Mouse (Mus musculus): ENCODE results near the gene Ncbp1.

- no peak for TF ChIP-seq POLR2A (IDR thresholded peaks at IDR 0.05; ENCODE audit: low read depth, low read length)
- no peak for TF ChIP-seq CTCF (conservative IDR thresholded peaks at IDR 0.05; ENCODE audit: insufficient read depth, insufficient read length, low read depth, low read length)
These were observed 33.3 kb downstream of the Ncbp1 start for GRCm38 (mm10) chr4:46171761-46172160.

Data from kidney, adult 2 months (tissue).